Mouse (Mus musculus): ENCODE results near the gene Dusp1. TPM values are rescaled to one million over a fixed set of nuclear protein-coding genes. Genes with fewer than 3 reads are reported as not detected.

The Dusp1 gene
- total RNA-seq, 4 experiments from 2014 or later, result 49.6 to 99.2 (median 59.4) TPM

DNA sequence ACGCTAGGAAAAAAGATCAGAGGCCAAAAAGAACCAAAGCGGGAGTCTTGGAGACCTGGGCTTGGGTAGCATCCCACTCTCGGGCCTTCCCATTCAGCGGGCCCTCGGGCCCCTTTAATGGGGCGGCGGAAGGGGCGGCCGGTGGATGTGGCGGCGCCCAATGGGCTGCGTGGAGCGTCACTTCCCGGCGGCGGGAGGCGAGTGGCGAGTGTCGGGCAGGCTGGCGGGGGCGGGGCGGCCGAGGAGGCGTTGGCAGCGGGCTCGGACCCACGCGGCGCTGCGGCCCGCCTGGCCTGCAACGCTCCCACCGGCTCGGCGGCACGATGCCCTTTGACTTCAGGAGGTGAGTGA lies 663 bp downstream of the Dusp1 start, which contains the start of gene Ergic1:
TSS of gene Ergic1 (plus strand) at position 200 of the 351 bp plus-strand sequence.
- DNase-seq (ENCODE audit: low spot score in 2 of 2), result peak; percentile 82 to 84

DNA sequence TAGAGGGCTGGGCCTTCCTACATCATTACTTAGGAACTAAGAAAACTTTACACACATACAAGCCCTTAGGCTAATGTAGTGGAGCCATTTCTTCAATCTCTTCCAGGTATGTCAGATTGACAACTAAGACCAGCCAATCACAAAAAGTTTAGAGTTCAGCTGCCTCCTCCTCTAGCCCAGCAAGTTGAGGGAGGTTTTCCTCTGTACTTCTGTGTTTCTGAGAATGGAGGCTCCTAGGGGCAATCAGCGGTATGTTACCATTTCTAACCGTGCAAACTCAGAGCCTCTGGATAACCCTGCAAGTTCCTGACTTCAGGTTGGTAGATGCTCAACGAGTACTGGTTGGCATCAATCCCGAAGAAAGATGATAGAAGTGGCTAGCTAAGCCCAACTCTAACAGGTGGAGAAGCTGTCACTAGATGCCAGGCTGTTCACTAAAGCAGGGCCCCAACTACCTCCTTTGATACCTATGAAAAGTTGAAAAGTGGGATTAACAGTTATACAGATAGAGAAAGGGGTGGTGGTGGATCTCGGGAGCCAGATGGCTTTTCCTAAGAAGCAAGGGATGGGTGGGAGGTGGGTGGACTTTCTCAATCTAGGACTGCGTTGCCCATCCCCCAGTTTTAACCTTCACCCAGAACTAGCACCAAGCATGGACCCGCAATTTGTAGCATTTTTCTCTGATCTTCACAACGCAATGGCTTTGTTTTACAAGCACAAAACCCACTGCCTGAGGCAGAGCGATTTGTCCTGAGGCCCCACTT lies 1.2 kb downstream of the Dusp1 start:
- no peak for DNase-seq (ENCODE audit: low spot score in 2 of 2)

DNA sequence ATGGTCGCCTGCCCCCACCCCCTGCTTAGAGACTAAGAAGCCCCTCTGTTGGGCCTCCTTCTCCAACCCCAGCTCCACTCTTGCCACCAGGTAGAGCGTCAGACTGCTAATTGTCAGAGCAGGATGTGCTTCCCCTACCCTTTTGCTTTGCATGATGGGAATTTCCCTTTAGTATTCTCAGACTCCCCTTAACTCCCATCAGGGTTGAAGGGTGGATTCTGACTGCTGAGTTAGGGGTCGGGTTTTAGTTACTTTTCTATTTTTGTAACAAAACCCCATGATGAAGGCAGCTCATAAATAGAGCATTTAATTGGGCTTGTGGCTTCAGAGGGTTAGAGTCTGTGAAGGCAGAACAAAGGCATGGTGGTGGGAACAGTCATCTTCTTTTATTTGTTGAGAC lies 8.9 kb downstream of the Dusp1 start:
- DNase-seq (ENCODE audit: low spot score in 2 of 2), result no peak

DNA sequence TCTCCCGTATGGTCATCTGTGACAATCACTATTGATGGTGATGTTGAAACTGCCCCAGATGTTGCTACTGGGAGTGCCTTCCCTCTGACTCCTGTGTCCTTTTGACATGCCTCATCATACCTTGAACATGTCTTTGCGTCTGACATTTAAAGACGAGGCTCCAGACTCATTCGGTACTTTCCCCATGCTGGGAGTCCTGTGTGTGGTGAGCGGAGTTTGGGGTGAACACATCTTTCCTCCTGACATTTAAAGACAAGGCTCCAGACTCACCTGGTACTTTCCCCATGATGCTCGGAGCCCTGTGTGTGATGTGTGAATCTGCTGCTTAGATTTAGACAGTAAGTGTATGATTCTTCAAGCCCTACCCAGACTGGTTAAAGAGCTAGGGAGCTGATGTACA lies 10.8 kb downstream of the Dusp1 start:
- no peak for DNase-seq (ENCODE audit: low spot score in 2 of 2)

DNA sequence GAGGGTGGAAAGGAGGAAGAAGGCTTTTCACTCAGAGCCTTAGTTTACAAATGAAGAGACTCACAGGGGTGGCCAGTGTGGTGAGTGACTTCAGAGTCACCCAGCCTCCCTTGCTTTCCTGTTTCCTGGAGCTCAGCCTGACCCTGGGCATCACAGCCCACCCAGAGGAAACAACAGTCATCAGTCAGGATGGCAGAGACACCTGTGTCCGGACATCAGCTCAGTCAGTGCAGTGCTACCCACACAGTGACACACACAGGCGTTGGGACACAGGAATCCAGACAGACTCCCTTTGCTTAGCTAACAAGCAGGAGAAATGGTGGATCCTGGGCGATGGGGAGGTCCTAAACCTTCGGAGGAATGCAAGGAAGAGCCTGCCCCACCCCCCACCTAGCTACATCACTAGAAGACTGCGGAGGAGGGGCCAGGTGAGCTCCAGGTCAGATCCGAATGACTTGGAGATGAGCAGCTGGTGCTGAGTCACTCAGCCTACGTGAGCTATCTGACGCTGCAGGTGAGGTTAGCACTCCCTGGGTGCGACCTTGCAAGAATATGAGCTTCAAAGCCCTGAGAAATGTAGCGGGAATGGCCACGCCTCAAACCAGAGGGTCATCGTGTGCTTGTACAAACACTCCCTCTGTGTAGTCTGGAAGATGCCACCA lies 12.6 kb downstream of the Dusp1 start:
- DNase-seq (ENCODE audit: low spot score in 2 of 2), result no peak

DNA sequence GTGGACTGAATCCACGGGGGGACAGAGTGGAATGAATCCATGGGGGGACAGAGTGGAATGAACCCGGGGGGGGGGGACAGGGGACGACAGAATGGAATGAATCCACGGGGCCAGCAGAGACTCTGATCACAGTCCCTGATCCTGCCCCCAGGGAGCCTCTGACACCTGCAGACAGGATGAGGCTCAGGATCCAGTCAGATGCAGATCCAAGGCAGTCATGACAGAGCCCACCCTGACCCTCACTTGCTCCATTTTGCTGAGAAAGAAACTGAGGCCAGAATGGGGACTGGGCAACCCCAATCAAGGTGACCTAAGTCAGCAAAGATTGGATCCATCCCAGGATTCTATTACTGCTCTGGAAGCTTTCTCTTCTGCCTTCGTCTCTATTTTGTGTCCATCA lies 13.4 kb downstream of the Dusp1 start:
- no peak for DNase-seq (ENCODE audit: low spot score in 2 of 2)

DNA sequence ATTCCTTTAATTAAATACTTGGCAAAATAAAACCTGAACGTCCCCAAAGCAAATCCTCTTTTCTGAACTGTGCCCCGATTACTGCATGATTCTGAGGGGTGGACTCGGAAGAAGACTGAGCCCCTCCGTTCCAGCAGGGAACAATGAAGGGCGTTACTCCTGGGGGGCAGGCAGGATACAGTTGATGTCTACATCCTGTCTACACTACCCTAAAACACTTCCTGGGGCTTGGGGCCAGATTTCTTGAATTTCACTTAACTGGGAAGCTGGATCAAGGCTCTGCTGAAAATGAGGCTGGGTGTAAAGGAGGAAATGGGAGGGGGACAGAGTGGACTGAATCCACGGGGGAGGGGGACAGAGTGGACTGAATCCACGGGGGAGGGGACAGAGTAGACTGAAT lies 14.2 kb downstream of the Dusp1 start:
- DNase-seq (ENCODE audit: low spot score in 2 of 2), result no peak

DNA sequence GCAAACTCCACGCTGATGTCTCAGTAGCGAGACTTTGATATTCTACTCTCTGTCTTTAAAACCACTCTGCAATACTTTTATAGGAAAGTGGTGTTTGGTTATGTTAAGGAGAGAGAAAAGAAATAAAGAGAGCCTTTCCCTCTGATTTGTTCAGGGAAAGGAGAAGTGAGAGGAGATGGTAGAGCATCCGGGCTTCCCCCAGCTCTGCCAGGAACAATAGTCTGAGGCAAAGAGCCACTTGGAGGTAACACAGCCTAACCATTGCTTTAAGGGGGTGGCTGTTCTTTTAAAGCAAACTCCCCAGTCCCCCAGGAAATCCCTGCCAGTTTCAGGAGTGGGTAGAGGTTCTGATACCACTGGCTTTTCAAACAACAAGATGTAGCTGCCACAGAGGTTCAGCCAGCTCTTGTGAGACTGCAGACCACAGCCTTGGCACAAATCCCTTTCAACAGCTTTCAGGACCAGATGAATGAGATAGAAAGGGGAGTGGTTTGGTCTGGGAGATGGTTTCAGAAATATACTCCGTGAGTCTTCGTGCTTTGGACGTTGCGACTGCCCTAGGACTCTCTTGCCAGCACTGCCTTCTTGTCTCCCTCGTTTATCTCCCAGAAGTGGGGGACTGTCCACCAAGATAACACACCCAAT lies 17.5 kb downstream of the Dusp1 start:
- no peak for DNase-seq (ENCODE audit: low spot score in 2 of 2)

DNA sequence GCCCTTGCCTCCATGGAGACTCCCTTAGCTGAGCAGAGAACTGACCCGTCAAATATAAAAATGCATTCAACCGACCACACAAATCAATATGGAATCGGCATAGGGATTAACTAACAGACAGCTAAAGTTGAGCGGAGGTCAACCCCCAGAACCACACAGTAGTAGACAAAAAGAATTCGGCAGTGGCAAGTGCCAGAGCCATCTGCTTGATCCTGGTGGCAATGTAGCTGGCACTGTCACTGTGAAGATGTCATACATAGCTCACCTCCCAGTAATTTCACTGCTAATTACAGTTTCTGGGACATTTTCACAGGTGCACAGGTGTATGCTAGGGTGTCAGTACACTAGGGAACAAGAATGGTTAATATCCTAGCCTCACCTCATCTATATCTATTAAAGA lies 21.8 kb downstream of the Dusp1 start:
- no peak for DNase-seq (ENCODE audit: low spot score in 2 of 2)

DNA sequence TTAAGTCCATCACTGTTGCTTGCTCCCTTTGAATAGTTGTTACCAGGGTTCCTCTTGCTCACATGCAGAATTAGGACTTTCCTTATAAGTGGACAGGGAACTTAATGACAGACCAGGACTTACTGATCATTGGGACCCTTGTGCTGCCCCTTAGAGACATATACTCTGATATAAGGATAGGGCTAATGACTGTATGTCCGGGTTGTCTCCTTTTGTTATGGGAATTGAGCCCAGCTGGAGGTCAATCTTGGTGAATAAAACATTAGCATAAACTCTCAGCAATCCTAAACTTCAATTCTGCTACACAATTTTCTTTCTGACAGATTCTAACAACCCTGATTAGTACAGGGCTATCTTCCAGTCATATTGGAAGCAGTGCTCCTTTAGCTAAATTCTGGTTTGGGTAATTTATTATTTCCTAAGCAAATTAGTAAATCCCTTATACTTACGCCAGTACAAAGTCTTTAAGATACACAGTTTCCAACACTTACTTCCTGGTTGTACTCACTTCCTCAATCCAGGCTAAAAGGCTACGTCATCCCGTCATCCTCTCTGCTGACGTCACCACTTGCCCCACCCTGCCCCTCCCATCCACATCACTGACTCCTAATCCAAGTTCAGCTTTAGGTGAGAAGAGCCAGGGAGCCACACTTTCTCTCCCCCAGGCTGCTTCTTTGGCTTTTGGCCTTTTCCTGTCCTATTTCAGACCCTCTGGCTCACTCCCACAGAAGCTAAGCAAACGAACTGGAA lies 24.0 kb downstream of the Dusp1 start:
- no peak for DNase-seq (ENCODE audit: low spot score in 2 of 2)

DNA sequence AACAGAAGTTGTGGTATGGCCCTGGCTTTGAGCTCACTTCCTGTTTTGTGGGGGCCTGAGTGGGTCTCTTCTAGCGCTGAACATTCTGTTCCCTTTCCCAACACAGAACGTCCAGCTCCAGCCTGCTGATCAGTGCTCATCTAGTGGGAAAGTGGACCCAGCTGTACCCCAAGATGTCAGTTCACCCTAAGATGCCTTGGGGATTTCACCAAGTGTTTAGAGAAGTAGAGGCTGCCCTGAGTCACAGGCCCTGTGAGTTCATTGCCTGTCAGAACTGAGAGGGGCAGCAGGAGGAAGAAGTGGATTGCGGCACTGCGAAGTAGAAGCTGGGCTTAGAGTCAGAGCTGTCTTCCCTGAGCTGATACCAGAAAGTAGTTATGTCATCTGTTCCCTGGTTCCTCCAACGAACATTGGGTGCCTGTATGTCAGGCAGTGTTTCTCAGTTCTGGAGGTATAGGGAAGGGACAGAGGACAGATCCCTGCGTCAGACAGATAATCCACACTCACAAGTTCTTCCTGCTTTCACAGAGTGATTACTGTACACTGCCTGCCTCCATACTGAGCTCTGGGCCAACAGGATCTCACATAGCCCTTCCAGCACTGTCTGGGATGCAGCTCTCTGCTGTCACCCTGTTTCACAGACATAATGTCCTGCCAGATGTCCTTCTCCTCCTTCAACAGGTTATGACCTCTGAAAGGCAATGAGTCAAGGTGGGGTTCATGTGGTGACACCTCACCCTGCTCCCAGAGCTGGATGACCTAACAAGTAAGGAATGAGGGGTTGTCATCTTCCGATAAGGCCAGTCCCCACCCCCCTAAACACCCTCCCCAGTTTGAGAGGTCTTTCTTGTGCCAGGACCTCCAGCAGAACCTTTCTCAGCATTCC lies 26.4 kb downstream of the Dusp1 start:
- no peak for DNase-seq (ENCODE audit: low spot score in 2 of 2)

DNA sequence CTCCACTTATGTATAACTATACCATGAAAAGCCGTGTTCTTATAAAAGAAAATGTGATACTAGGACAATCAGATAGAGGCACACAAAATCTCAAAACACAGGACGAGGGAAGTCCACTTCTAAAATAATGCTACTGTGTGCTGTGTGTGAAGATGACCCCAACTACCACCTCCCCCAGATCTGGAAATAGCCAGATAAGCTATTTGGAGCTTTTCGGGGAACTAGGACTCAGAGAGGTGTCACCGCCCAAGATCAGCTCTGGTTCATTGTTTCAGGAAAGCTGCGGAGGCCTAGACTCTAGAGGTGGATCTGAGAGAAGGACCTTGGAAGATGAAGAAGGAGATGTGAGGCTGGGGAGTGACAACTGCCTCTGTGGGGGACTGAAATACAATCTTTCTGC lies 27.2 kb downstream of the Dusp1 start:
- DNase-seq (ENCODE audit: low spot score in 2 of 2), result no peak

DNA sequence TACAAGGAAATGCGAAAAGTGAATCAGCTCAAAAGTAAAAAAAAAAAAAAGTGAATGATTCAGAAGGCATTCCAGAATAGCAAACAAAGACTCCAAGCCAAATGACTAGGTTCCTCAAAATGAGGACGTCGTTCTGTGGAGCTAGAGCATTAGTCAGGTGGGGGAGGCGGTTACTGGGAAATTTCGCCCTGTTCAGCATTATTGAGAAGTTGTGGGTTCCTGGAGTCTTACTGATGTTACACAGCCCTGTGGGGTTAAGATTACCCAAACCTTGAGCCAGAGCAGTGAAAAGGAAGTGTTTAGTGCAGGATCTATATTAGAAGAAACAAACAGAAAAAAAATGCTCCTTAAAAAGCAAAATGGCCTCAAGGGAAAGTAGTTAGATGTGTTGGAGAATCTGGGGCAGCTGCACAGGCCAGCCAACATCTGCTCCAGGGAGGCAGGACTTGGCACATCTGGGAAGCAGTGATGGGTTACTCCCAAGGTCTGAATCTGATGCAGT lies 28.0 kb downstream of the Dusp1 start:
- no peak for DNase-seq (ENCODE audit: low spot score in 2 of 2)

DNA sequence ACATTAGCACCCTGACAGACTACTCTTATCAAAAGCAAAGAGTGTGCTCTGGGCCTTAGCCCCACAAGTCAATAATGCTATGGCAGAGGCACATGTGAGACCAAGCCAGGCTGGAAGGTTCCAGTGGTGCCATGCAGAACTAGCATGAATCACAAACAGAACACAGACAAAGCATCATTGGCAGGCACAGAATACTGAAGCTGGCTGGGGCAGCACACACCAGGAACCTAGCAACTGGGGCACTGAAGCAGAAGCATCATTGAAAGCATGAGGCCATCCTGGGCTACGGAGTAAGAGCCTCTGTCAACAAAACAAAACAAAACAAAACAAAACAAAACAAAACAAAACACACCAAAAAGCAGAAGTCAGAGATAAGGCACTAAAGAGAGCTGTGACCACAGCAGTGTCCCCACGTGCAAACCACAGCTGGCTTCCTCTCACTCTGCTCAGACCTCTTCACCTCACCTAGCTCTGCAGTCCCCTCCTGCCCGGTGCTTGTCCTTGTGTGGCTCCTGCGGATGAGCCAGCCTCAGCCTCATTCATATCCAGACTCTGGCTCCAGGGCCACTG lies 29.4 kb downstream of the Dusp1 start:
- no peak for DNase-seq (ENCODE audit: low spot score in 2 of 2)

DNA sequence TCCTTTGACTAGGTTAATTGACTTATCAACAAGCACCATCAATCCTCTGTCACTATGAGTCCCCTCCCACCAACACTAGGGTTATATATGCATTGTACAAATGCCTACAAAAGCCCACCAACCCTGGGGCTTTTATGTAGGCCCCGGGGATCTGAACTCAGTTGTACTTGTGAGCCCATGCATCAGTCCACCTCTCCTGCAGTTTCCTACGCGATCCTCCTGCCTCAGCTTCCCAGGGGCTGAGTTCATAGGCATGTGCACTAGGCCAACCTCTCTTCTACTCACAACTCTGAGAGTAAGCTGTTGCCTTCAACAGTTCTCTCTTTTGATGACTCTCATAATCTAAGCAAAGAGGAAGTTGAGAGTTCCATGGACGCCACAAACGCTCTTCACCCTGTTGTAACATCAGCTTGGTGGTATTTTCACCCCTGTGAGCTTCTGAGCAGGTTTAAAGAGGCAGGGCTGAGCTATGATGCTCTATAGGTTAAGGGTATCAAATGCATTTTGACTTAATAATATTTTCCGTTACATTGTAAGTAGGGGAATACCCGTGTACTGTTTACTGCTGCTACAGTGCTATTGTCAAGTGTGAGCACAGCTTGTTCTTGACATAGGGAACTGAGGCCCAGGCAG lies 30.4 kb downstream of the Dusp1 start:
- DNase-seq (ENCODE audit: low spot score in 2 of 2), result no peak

DNA sequence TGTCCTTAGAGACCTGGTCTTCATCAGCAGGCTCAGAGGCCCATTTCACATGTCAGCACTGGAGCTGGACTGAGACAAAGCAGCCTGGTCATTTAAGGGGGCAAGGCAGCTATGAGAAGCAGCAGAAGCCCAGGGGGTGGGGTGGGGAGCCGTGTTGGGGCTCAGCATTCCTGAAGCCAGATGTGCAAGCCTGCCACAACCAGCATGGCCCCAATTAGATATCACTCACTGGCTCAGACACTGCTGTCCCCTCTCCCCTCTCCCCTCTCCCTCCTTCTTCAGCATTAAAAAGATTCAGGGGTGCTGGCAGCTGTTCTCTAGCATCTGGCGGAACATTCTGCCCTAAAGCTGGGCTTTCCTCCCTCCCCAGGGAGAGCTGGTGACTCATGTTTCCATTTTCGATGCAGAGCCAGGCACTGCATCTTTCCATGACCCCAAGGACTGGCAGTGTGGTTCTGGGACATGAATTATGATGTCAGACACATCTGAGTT lies 31.3 kb downstream of the Dusp1 start:
- DNase-seq (ENCODE audit: low spot score in 2 of 2), result peak; percentile 77 to 78

DNA sequence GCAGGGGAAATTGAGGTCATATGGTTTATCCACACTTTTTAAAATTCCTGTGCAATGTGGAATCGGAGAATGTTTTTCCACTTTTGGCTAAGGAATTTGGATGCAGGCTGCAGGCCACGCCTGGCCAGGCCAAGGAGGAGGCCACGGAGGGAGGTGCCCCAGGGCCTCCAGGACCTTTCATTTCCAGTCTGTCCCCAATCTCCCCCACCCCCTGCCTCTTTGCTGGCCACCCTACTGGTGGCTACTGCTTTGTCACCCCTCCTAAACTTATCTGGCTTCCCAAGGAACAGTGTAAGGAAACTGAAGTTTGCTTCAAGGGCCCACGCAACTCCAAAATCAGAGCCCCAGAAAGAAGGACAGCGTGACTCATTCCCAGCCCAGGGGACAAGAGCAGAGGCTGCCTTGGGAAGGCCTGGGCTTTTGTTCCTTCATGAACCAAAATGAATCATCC lies 32.1 kb downstream of the Dusp1 start:
- peak in 1 of 2 experiments; percentile 52 for DNase-seq (ENCODE audit: low spot score in 2 of 2)

DNA sequence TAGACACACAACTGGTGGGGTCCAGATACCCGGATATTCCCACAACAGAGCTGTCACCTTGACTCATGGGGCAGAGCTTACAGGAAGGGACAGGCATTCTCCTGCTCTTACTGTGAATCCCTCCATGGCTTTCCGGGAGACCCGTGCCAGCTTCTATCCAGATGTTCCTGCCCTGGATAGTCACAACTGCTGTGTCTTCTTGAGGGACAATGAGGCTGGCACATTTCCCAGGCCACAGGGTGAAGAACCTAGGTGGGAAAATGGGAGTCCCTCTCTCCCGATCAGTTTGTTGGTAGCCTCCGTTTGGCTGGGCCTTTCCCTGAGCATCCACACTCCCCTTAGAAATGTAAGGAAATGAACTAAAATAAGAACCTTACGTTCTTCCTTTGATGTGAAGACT lies 33.2 kb downstream of the Dusp1 start:
- DNase-seq (ENCODE audit: low spot score in 2 of 2), result peak in 1 of 2 experiments; percentile 2

DNA sequence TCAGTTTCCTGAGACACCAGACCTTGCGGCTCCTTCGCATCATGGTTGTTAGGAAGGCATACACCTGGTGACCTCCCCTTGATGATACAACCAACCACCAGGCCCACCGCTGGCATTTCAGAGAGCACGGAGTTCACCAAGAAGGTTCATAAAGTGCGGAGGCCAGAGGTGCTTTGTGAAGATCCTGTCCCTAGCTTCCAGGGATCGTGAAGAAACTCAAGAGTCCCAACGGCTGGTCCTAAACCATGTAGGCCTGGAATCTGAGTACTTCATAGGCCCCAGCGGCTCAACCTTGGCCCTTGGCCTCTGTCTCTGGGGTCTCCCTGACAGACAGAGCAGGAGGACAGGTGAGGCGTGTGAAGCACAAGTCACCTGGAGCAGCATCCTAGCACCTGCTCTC lies 34.6 kb downstream of the Dusp1 start:
- DNase-seq (ENCODE audit: low spot score in 2 of 2), result no peak

DNA sequence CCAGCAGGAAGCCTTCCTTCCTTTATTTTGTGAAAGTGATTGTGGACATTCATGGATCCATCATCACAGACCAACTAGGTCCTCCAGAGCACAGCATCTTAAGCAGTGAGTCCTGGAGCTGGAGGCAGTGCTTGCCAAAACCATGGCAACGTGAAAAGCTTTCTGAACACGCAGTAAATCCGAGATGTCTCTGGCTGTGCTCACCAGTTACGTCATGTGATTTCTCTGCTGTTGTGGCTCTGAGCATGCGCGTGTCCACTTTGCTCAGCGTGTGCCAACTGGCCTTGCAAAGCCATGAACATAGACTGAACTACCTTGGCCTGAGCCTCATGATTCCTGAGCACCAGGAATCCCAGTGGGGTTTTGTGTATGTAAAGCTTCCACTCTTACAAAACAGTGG lies 36.6 kb downstream of the Dusp1 start:
- DNase-seq (ENCODE audit: low spot score in 2 of 2), result peak in 1 of 2 experiments; percentile 60
